Mouse (Mus musculus) heart, adult 10 weeks (tissue): ENCODE results near the gene Sp6. TPM values are rescaled to one million over a fixed set of nuclear protein-coding genes. Genes with fewer than 3 reads are reported as not detected.

Source experiments
- polyA plus RNA-seq: library from polyadenylated mRNA; stranded (reverse); fragments of 350-450 nt; fragmentation: Illumina TruSeq; extraction: RNeasy Lipid Tissue Mini Kit (QIAGEN cat#74804); gene quantifications from one replicate; pipeline ENCODE4 v1.2.3, GENCODE M21; 2014; ENCODE audit warnings: low read depth, low replicate concordance

Gene Sp6
- 0.37 TPM for polyA plus RNA-seq

DNA sequence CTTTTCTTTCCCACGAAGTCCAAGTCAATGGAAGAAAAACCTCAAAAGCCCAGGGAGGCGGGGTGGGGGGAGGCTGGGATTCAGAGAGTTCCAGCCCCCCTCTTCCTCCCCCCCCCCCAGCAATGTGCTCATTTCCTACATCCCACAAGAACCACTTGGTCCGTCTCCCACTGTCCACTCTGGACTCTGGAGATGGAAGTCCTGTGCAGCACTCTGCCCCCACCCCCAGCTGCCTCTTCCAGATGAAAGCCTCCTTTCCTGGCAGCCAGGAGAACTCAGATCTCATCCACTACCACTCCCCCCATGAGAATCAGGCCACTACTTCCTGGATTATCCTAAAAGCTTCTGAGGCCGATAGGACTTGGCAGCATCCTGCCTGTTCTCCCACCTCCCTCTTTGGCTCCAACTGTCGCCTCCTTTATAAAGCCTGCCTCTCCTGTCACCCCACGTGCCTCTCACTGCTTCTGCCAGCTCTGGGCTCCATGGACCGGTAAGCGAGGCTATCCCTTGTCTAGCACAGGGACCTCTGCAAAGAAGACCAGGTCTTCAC lies at the start of gene Sp6:
TSS of gene Sp6 (plus strand) at position 274 of the 550 bp plus-strand sequence.

DNA sequence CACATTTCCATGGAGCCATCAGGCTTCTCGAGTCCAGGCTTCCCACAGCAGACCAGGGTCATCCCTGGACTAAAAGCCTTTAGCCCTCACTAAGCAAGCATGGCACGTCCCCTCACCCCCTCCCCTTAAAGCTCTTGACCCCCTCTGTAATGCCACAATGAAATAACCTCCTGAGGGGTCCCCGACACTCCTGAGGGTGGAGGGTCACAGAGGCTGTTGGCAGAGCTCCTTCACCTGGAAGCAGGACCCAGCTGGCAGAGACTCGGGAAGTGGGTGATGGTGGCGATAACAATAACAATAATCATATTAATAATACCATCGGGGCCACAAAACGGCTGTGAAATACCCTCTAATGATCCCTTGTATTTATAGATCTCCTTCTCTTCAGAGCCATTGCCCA lies 30.3 kb upstream of the Sp6 start, which contains the start of gene Sp2:
TSS of gene Sp2 (minus strand) at position 101 of the 400 bp plus-strand sequence.

DNA sequence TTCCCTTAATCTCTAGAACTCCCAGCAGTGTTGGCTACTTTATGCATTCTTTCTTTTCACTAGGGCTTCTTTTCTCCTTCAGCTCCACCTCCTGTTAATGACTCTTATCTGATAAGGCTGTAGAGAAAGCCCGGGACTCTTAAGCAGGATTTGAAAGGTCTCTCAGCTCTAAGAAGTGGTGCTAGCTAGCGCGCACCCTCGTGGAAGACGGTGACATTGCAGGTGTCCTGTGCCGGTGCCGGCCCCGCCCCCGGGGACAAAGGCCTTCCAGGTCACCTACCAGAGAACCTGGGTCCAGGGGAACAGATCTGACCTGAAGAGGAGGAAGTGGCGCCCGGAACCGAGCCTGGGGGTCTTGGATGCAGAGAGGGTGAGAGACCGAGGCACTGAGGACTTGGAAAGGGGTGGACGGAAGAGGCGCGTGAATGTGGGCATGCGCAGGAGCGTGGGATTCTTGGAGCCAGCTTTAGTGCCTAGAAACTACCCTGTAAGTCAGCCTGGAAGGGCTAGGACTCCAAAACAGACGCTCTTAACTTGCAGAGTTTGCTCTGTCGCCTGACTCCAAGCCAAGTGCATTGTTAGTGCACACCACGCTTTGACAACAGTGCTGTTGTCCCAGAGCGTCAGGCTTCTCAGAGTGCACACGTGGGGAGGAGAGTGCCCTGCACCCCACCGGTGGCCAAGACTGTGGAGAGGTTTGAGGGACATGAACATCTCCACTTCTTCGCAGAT lies 16.7 kb downstream of the Sp6 start, which contains the start of gene Scrn2:
TSS of gene Scrn2 (plus strand) at position 253 of the 732 bp plus-strand sequence.

DNA sequence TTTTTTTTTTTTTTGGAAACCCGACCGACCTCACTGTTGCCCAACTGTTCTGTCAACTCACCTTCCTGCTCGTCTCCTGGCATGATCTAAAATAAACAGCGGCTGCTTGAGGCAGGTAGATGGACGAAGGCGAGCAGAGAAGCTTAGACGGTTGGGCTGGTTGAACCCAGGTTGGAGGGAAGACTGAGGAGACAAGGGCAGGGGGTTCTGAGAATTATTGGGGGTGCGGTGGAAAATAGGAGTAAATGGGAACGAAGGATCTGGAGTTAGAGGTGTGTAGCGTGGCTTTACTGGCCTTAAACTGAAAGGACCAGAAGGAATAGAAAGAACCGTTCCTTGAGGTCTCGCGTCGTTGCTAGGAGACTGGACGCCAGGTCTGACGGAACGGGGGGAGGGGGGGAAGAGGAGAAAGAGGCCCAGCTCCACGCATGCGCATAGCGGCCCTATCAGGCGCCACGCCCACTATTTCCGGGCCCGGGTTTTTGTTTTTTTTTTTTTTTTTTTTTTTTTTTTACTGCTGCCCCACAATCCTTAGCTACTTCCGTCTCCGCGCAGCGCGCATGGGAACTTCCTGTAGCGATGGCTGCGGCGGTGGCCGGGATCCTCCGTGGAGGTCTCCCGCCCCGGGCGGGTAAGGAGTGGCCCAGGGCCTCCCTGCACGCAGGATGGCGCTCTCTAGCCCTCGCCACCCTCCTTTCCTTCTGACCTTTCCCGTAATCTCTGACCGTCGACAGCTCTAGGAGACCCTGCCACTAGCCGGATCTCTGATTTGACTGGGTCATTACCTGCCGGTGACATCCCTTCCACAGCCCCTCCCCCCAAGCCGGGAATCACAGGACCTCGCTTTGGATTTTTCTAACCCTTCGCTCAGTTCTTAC lies 28.1 kb downstream of the Sp6 start, which contains the start of the genes Lrrc46 and Mrpl10:
TSS of gene Lrrc46 (minus strand) at position 386 of the 878 bp plus-strand sequence.
TSS of gene Mrpl10 (plus strand) at position 539 of the 878 bp plus-strand sequence.

DNA sequence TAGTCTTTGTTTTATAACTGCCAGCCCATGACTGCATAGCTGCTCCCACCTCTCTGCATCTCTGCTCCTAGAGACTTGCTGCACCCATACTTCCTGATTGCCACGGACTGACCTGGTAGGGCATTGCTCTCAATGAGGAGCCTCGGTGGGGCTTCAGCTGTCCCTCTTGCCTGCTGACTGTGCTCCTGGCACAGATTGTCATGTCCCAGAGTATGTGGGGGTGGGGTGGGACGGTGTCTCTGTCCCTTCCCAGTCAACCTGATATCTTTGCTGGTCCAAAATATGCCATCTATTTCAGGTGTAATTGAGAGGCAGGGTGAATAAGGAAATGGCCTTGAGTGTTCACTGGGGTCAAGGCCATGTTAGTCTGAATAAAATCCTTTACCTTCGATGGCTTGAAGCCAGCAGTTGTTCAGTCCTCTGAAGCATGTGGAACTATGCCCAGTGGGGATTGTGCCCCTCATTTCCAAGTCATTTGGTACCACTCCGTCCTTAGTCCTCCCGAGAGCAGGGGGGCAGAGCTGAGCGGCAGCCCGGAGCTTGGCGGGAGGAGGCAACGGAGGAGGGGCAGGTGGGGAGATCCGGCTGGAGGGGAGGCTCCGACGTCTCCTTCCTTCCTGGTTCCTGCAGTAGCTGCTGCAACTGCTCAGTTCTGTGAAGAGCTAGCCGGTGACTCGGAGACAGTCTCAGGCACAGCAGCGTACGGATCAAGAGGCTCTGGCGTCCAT lies 37.2 kb downstream of the Sp6 start, which contains the start of gene Osbpl7:
TSS of gene Osbpl7 (plus strand) at position 413 of the 728 bp plus-strand sequence.

Other genes with a start within 250 kb of the Sp6 start
- 16.5 TPM for gene Snx11, start 235.8 kb upstream of the Sp6 start, polyA plus RNA-seq
- 35.7 TPM for gene Cbx1, start 224.3 kb upstream of the Sp6 start, polyA plus RNA-seq
- gene Nfe2l1, start 183.4 kb upstream of the Sp6 start, polyA plus RNA-seq, result 353 TPM
- gene Copz2, start 163.5 kb upstream of the Sp6 start, polyA plus RNA-seq, result 60.7 TPM
- gene Cdk5rap3, start 96.9 kb upstream of the Sp6 start, polyA plus RNA-seq, result 26.2 TPM
- 1.5 TPM for gene Prr15l, start 85.3 kb upstream of the Sp6 start, polyA plus RNA-seq
- gene Pnpo, start 69.4 kb upstream of the Sp6 start, polyA plus RNA-seq, result 23.2 TPM
- 10.9 TPM for gene Sp2, start 30.4 kb upstream of the Sp6 start, polyA plus RNA-seq
- gene Scrn2, start 16.5 kb downstream of the Sp6 start, polyA plus RNA-seq, result 15.2 TPM
- 0.34 TPM for gene Lrrc46, start 28.0 kb downstream of the Sp6 start, polyA plus RNA-seq
- 65.6 TPM for gene Mrpl10, start 28.2 kb downstream of the Sp6 start, polyA plus RNA-seq
- 3.7 TPM for gene Osbpl7, start 37.2 kb downstream of the Sp6 start, polyA plus RNA-seq
- not detected for gene Tbx21, start 101.9 kb downstream of the Sp6 start, polyA plus RNA-seq
- 10.6 TPM for gene Tbkbp1, start 138.1 kb downstream of the Sp6 start, polyA plus RNA-seq
- 64.4 TPM for gene Kpnb1, start 174.5 kb downstream of the Sp6 start, polyA plus RNA-seq